Mouse (Mus musculus): Measurements from ENCODE around the gene Myf6.

DNA sequence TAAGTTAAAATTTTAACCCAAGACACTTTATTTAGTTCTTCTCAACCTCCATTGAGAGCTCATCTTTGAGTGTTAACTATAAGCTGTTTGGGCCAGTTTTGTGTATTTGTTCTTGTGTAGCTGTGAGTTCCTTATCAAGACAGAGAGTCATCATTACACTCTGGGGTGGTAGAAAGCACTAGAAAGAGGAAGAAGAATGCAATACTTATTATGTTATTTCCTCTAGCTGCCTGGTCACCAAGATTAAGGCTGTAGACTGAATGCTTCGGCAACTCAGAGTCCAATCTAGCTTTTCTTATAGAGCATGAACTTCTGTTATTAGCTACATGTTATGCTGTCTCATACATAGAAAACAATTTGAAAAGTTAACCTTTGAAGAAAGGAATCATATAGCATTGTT, 1.9 kb upstream of the Myf6 start:
- TF ChIP-seq POLR2A (IDR thresholded peaks at IDR 0.05; ENCODE audit: control insufficient read depth in 1 of 2, insufficient read depth in 1 of 2, low read depth in 1 of 2, low read length in 2 of 2, poor library complexity in 1 of 2) (no peak), CTCF (IDR thresholded peaks at IDR 0.05 in 2 of 3, conservative IDR thresholded peaks at IDR 0.05 in 1 of 3; ENCODE audit: control insufficient read depth in 1 of 3, insufficient read depth in 1 of 3, low read depth in 2 of 3, low read length in 3 of 3, poor library complexity in 1 of 3, severe bottlenecking in 1 of 3) (no peak), POLR2AphosphoS2 (IDR thresholded peaks at IDR 0.05; ENCODE audit: low read length) (no peak), E2F4 (IDR thresholded peaks at IDR 0.05; ENCODE audit: borderline replicate concordance, low read depth, low read length) (no peak), MAZ (IDR thresholded peaks at IDR 0.05; ENCODE audit: low read depth, low read length) (no peak), USF1 (IDR thresholded peaks at IDR 0.05; ENCODE audit: low read depth, low read length) (no peak)

Data from MEL (cell line).